Comparison of ENCODE assay signal across 14 mouse cellular contexts in genomic region chr13:32865591-32865990, GRCm38 (mm10). TPM values are rescaled to one million over a fixed set of nuclear protein-coding genes. Genes with fewer than 3 reads are reported as not detected.
DNase-seq lines count a peak whose midpoint lies in the region; ATAC-seq and TF ChIP-seq lines count a peak whose summit lies in the region.
"Had no signal": no experiment of that assay in that cellular context is flagged by ENCODE, and none has a peak within 500 bp of the region (broad histone marks: within the 10 kb centered on the region; RNA-seq: fewer than 3 reads in every experiment).

No protein-coding gene starts in this region.

- DNase-seq in kidney, adult 18-20 months = peak; percentile 13
- DNase-seq in lung, postnatal 0 days (ENCODE audit: low spot score) = no peak
- DNase-seq in lung, postnatal 14 days = no peak
- DNase-seq in NIH3T3 (ENCODE audit: low read depth) = peak; percentile 11
- DNase-seq: cerebellum, adult 18-20 months had no signal

- TF ChIP-seq CTCF in lung, postnatal 0 days (IDR thresholded peaks at IDR 0.05) = peak; percentile 47

- 59% methylated on average over 2 of the region's 2 CpGs for WGBS in kidney, embryonic 16.5 days
- WGBS in lung, postnatal 0 days = 41% methylated on average over 2 of the region's 2 CpGs
- WGBS in forebrain, embryonic 15.5 days = 62% methylated on average over 2 of the region's 2 CpGs

- H3K27ac ChIP-seq in kidney, embryonic 16.5 days (ENCODE audit: low read length) = no peak overlapping the region
- H3K27ac ChIP-seq in lung, postnatal 0 days (ENCODE audit: low read length) = no peak overlapping the region
- H3K27ac ChIP-seq in forebrain, embryonic 15.5 days (replicated peaks) = no peak overlapping the region
- H3K27ac ChIP-seq: heart, embryonic 15.5 days; limb, embryonic 12.5 days had no signal

- H3K36me3 ChIP-seq in kidney, embryonic 16.5 days (ENCODE audit: insufficient read depth, low read length) = no peaks in the 10 kb centered on the region
- H3K36me3 ChIP-seq in lung, postnatal 0 days (ENCODE audit: insufficient read depth, low read length) = no peaks in the 10 kb centered on the region
- H3K36me3 ChIP-seq in forebrain, embryonic 15.5 days = no peaks in the 10 kb centered on the region
- H3K36me3 ChIP-seq: heart, embryonic 15.5 days; limb, embryonic 12.5 days had no signal

- H3K4me3 ChIP-seq in kidney, embryonic 16.5 days (ENCODE audit: low read length) = no peak overlapping the region
- H3K4me3 ChIP-seq in lung, postnatal 0 days (ENCODE audit: low read depth, low read length) = no peak overlapping the region
- H3K4me3 ChIP-seq in forebrain, embryonic 15.5 days = no peak overlapping the region
- H3K4me3 ChIP-seq: heart, embryonic 15.5 days; limb, embryonic 12.5 days; myocyte had no signal

- H3K9me3 ChIP-seq in kidney, embryonic 16.5 days (ENCODE audit: low read length) = no peaks in the 10 kb centered on the region
- H3K9me3 ChIP-seq in lung, postnatal 0 days (ENCODE audit: low read length) = no peaks in the 10 kb centered on the region
- no peaks in the 10 kb centered on the region for H3K9me3 ChIP-seq in forebrain, embryonic 15.5 days
- H3K9me3 ChIP-seq: heart, embryonic 15.5 days; limb, embryonic 12.5 days; megakaryocyte, embryonic 14.5 days had no signal

- H3K27me3 ChIP-seq in kidney, embryonic 16.5 days (ENCODE audit: insufficient read depth, low read length) = no peaks in the 10 kb centered on the region
- no peaks in the 10 kb centered on the region for H3K27me3 ChIP-seq in lung, postnatal 0 days (replicated peaks; ENCODE audit: insufficient read depth, low read length)
- no peaks in the 10 kb centered on the region for H3K27me3 ChIP-seq in forebrain, embryonic 15.5 days
- H3K27me3 ChIP-seq: heart, embryonic 15.5 days had no signal

- H3K4me1 ChIP-seq in kidney, embryonic 16.5 days (ENCODE audit: insufficient read depth, low read length) = no peaks in the 10 kb centered on the region
- H3K4me1 ChIP-seq in lung, postnatal 0 days (ENCODE audit: insufficient read depth, low read depth, low read length) = no peaks in the 10 kb centered on the region
- no peaks in the 10 kb centered on the region for H3K4me1 ChIP-seq in forebrain, embryonic 15.5 days
- H3K4me1 ChIP-seq: limb, embryonic 12.5 days had no signal

- no peak overlapping the region for H3K4me2 ChIP-seq in kidney, embryonic 16.5 days (replicated peaks; ENCODE audit: low read depth, low read length)
- H3K4me2 ChIP-seq in lung, postnatal 0 days (replicated peaks; ENCODE audit: low read depth, low read length) = no peak overlapping the region
- no peak overlapping the region for H3K4me2 ChIP-seq in forebrain, embryonic 15.5 days (replicated peaks)
- H3K4me2 ChIP-seq: heart, embryonic 15.5 days; limb, embryonic 12.5 days had no signal

- ATAC-seq in kidney, embryonic 16.5 days (ENCODE audit: low FRiP score, low TSS enrichment) = no peak; the same call in 1 of the 2 replicates
- no peak for ATAC-seq in lung, postnatal 0 days
- peak; percentile 33; the same call in 1 of the 2 replicates for ATAC-seq in megakaryocyte progenitor cell, adult 5-6 weeks (replicated peaks; ENCODE audit: poor library complexity)
- no peak for ATAC-seq in forebrain, embryonic 15.5 days (replicated peaks)

- TF ChIP-seq EP300 in lung, postnatal 0 days (IDR thresholded peaks at IDR 0.05) = no peak

- no peak overlapping the region for H3K9ac ChIP-seq in kidney, embryonic 16.5 days (replicated peaks; ENCODE audit: low read length)
- no peak overlapping the region for H3K9ac ChIP-seq in lung, postnatal 0 days (replicated peaks; ENCODE audit: low read depth)
- no peak overlapping the region for H3K9ac ChIP-seq in forebrain, embryonic 15.5 days (replicated peaks)
- H3K9ac ChIP-seq: heart, embryonic 15.5 days; limb, embryonic 12.5 days had no signal

RNA-seq across cellular contexts. Expression of gene Serpinb1a, which starts 14.6 kb away (rescaled TPM):
- 10.3 and 12.1 TPM in 2 replicates for polyA plus RNA-seq in kidney, embryonic 16.5 days (2015; fragmentation: Nextera tagmentation; extraction: Ambion mirVana)
- polyA plus RNA-seq in lung, postnatal 0 days (2015; fragmentation: Nextera tagmentation; extraction: Ambion mirVana) = 32.0 and 33.2 TPM in 2 replicates
- 432 and 510 TPM in 2 replicates for total RNA-seq in megakaryocyte progenitor cell, adult 5-6 weeks (2015)
- total RNA-seq in megakaryocyte progenitor cell, adult 5-6 weeks (2017) = 500 and 560 TPM in 2 replicates
- 0.67 and 1.6 TPM in 2 replicates for polyA plus RNA-seq in forebrain, embryonic 15.5 days (2015; fragmentation: Nextera tagmentation; extraction: Ambion mirVana)

RNA-seq across cellular contexts. Expression of gene Serpinb1c, which starts 32.4 kb away (rescaled TPM):
- polyA plus RNA-seq in kidney, embryonic 16.5 days (2015; fragmentation: Nextera tagmentation; extraction: Ambion mirVana) = not detected in 2 replicates
- polyA plus RNA-seq in lung, postnatal 0 days (2015; fragmentation: Nextera tagmentation; extraction: Ambion mirVana) = 0.07 and 0.11 TPM in 2 replicates
- total RNA-seq in megakaryocyte progenitor cell, adult 5-6 weeks (2015) = not detected in 2 replicates
- total RNA-seq in megakaryocyte progenitor cell, adult 5-6 weeks (2017) = not detected in 2 replicates
- polyA plus RNA-seq in forebrain, embryonic 15.5 days (2015; fragmentation: Nextera tagmentation; extraction: Ambion mirVana) = not detected in 2 replicates
- polyA plus RNA-seq: forebrain, embryonic 11.5 days; limb, embryonic 12.5 days; spleen, adult 2 months had no signal

Comparison
In these comparisons a context has a peak if more than half of its experiments do, and no peak if none do; other contexts are left out.
1. DNase-seq: peak in kidney, adult 18-20 months (single experiment) and NIH3T3 (single experiment); none in lung, postnatal 0 days (single experiment) and lung, postnatal 14 days (single experiment).